Mouse (Mus musculus) kidney, embryonic 15.5 days (tissue): ENCODE measurements around the gene Pigt. TPM values are rescaled to one million over a fixed set of nuclear protein-coding genes. Genes with fewer than 3 reads are reported as not detected.
A peak's percentile ranks its signal among the peaks of the same experiment; 100 is the strongest.

Experiments
- ATAC-seq: fragments of 200-750 bp; cut with Nextera tagmentation; replicated peaks from 2 replicates; pipeline ENCODE4 v1.8.0; 2017; ENCODE audit warnings: moderate TSS enrichment; ENCODE audit not compliant: low FRiP score
- H3K27ac ChIP-seq: fragments of 300-500 bp; sonication (generic); 2 replicates; pipeline ENCODE4 v1.5.1; 2015; ENCODE audit warnings: mild to moderate bottlenecking, inconsistent platforms
- H3K27me3 ChIP-seq: fragments of 300-500 bp; sonication (generic); 2 replicates; pipeline ENCODE4 v1.6.1; 2015; ENCODE audit warnings: inconsistent platforms
- H3K36me3 ChIP-seq: fragments of 300-500 bp; sonication (generic); 2 replicates; pipeline ENCODE4 v1.6.1; 2015; ENCODE audit warnings: inconsistent platforms
- H3K4me1 ChIP-seq: fragments of 300-500 bp; sonication (generic); 2 replicates; pipeline ENCODE4 v1.6.1; 2015; ENCODE audit warnings: inconsistent platforms
- H3K4me2 ChIP-seq: fragments of 300-500 bp; sonication (generic); 2 replicates; pipeline ENCODE4 v1.6.1; 2015; ENCODE audit warnings: moderate library complexity, mild to moderate bottlenecking, inconsistent platforms
- H3K4me3 ChIP-seq: fragments of 300-500 bp; sonication (generic); replicated peaks from 2 replicates; pipeline ENCODE4 v1.5.1; 2015; ENCODE audit warnings: mild to moderate bottlenecking, inconsistent platforms
- H3K9ac ChIP-seq: fragments of 300-500 bp; sonication (generic); 2 replicates; pipeline ENCODE4 v1.6.1; 2015; ENCODE audit warnings: mild to moderate bottlenecking, inconsistent platforms
- H3K9me3 ChIP-seq: fragments of 300-500 bp; sonication (generic); replicated peaks from 2 replicates; pipeline ENCODE4 v1.6.1; 2016; ENCODE audit warnings: inconsistent platforms
- whole genome bisulfite sequencing: fragments of 180-500 bp; shearing (Covaris S2); methylation state at CpG from one replicate; pipeline ENCODE4 v1.1.7; 2015; ENCODE audit warnings: mixed read lengths; 5-methylcytosine and 5-hydroxymethylcytosine counted together
- polyA plus RNA-seq: library from polyadenylated mRNA; unstranded; fragments of >200 nt; fragmentation: Nextera tagmentation; extraction: Ambion mirVana; gene quantifications from 2 replicates; pipeline ENCODE4 v1.2.1, GENCODE M21; 2015

Pigt gene
- polyA plus RNA-seq, 1 experiment from 2014 or later: 69.6 TPM

GRCm38 (mm10) chr2:164487812-164488211, 9.5 kb upstream of the Pigt start:
- no peak overlapping the region for H3K4me3 ChIP-seq
- H3K9me3 ChIP-seq: no peaks in the 10 kb centered on the region
- H3K36me3 ChIP-seq: peaks cover 12% of the 10 kb centered on the region
- 78% methylated on average over 9 of the region's 9 CpGs for WGBS
- H3K27ac ChIP-seq: no peak overlapping the region
- no peak overlapping the region for H3K9ac ChIP-seq
- H3K4me2 ChIP-seq: peak overlapping the region; percentile 100; the same call in 1 of the 2 replicates
- peaks cover 11% of the 10 kb centered on the region for H3K27me3 ChIP-seq
- no peak for ATAC-seq
- H3K4me1 ChIP-seq: peaks cover 28% of the 10 kb centered on the region

GRCm38 (mm10) chr2:164494126-164494525, 3.2 kb upstream of the Pigt start:
- H3K27me3 ChIP-seq: no peaks in the 10 kb centered on the region
- ATAC-seq: no peak
- H3K4me1 ChIP-seq: peaks cover 20% of the 10 kb centered on the region
- H3K4me2 ChIP-seq: no peak overlapping the region
- peaks cover 15% of the 10 kb centered on the region for H3K36me3 ChIP-seq
- H3K4me3 ChIP-seq: no peak overlapping the region
- whole genome bisulfite sequencing: 58% methylated on average over 2 of the region's 2 CpGs
- no peak overlapping the region for H3K9ac ChIP-seq
- H3K9me3 ChIP-seq: no peaks in the 10 kb centered on the region
- no peak overlapping the region for H3K27ac ChIP-seq

DNA sequence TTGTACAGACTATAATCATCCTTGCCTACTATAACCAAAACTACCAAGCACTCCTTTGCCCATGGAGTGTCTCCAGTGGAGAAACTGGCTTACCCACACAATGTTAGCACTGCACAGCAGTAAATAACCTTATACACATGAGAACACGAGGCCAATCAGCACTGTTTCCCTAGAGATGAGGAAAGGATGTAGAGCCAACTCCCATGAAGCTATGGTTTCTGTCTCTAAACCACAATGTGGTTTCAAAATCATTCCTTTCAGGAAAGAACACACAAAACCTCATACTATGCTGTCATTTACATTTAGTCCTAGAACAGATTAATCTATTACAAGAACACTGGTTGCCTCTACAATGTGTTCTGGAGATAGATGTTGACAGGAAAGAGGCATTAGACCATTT, 989 bp upstream of the Pigt start:
- WGBS: 69% methylated on average over 1 of the region's 1 CpGs
- Histone ChIP-seq H3K9ac (no peak overlapping the region), H3K27me3 (no peaks in the 10 kb centered on the region), H3K36me3 (peaks cover 24% of the 10 kb centered on the region), H3K27ac (no peak overlapping the region), H3K4me1 (peaks cover 20% of the 10 kb centered on the region), H3K4me2 (peak overlapping the region; percentile 95), H3K9me3 (no peaks in the 10 kb centered on the region), H3K4me3 (peak overlapping the region; percentile 94)
- no peak for ATAC-seq

DNA sequence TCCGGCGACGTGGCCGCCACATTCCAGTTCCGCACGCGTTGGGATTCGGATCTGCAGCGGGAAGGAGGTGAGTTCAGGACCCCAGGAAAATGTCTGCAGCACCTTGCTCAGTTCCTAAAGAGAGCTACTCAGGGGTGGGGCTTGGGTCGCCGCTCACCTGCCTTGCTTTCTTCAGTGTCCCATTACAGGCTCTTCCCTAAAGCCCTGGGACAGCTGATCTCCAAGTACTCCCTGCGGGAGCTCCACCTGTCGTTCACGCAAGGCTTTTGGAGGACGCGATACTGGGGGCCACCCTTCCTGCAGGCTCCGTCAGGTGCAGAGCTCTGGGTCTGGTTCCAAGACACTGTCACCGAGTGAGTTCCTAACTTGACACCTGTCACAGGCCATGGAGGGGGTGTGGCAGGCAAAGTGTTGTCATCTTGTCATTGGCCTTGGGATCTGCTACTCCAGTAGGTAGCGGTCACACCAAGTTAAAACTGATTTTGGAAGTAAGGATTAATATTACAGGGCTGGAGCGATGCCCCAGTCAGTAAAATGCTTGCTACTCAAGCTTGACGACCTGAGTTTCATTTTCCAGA, 460 bp downstream of the Pigt start:
- 5% methylated on average over 21 of the region's 21 CpGs for WGBS
- no peaks in the 10 kb centered on the region for H3K9me3 ChIP-seq
- no peaks in the 10 kb centered on the region for H3K27me3 ChIP-seq
- peaks cover 20% of the 10 kb centered on the region for H3K4me1 ChIP-seq
- peak overlapping the region; percentile 95 for H3K4me2 ChIP-seq
- peak overlapping the region; percentile 66 for H3K9ac ChIP-seq
- 0 out of 2 replicates have a peak overlapping the region, but pooled peaks have one; percentile 32 for H3K27ac ChIP-seq
- peaks cover 38% of the 10 kb centered on the region for H3K36me3 ChIP-seq
- ATAC-seq: peak; percentile 26; the same call in 1 of the 2 replicates
- peak overlapping the region; percentile 94 for H3K4me3 ChIP-seq

GRCm38 (mm10) chr2:164499317-164499716, 2.0 kb downstream of the Pigt start:
- H3K36me3 ChIP-seq: peaks cover 53% of the 10 kb centered on the region
- no peak overlapping the region for H3K4me2 ChIP-seq
- no peak overlapping the region for H3K4me3 ChIP-seq
- no peak overlapping the region for H3K27ac ChIP-seq
- H3K4me1 ChIP-seq: peaks cover 14% of the 10 kb centered on the region
- no peaks in the 10 kb centered on the region for H3K27me3 ChIP-seq
- WGBS: 76% methylated on average over 5 of the region's 5 CpGs
- H3K9me3 ChIP-seq: 0 out of 2 replicates have a peak, but pooled peaks cover under 1% of the 10 kb centered on the region
- no peak for ATAC-seq
- H3K9ac ChIP-seq: no peak overlapping the region

- H3K27me3 ChIP-seq: no peaks in the 10 kb centered on the region
- H3K9ac ChIP-seq: no peak overlapping the region
- H3K4me2 ChIP-seq: no peak overlapping the region
- peaks cover 7% of the 10 kb centered on the region; the same call in 1 of the 2 replicates for H3K9me3 ChIP-seq
- peaks cover 13% of the 10 kb centered on the region for H3K4me1 ChIP-seq
- no peak for ATAC-seq
- peaks cover 65% of the 10 kb centered on the region for H3K36me3 ChIP-seq
- H3K27ac ChIP-seq: no peak overlapping the region
- 57% methylated on average over 7 of the region's 7 CpGs for WGBS
- H3K4me3 ChIP-seq: no peak overlapping the region
These were observed 3.2 kb downstream of the Pigt start for GRCm38 (mm10) chr2:164500511-164500910.

DNA sequence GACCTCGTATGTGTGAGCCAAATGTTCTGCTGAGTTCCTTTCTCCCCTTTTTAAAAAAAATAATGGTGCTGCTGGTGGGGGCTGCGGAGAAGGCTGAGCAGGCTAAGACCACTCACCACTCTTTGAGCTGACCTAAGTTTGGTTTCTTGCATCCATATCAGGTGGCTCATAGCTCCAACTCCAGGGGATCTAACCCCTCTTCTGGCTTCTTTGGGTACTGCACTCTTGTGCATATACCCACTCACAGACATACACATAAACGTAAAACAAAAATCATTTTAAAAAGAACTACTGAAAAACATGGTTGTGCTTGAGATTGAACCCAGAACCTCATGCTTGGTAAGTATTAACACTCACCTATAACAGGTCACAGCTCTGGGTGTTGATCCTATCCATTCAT, 7.6 kb downstream of the Pigt start:
- Histone ChIP-seq H3K4me3 (no peak overlapping the region), H3K9me3 (peaks cover 7% of the 10 kb centered on the region; the same call in 1 of the 2 replicates), H3K27me3 (no peaks in the 10 kb centered on the region), H3K4me1 (no peaks in the 10 kb centered on the region), H3K4me2 (no peak overlapping the region), H3K9ac (no peak overlapping the region), H3K36me3 (peaks cover 82% of the 10 kb centered on the region), H3K27ac (no peak overlapping the region)
- no peak for ATAC-seq
- whole genome bisulfite sequencing: 97% methylated on average over 3 of the region's 3 CpGs

DNA sequence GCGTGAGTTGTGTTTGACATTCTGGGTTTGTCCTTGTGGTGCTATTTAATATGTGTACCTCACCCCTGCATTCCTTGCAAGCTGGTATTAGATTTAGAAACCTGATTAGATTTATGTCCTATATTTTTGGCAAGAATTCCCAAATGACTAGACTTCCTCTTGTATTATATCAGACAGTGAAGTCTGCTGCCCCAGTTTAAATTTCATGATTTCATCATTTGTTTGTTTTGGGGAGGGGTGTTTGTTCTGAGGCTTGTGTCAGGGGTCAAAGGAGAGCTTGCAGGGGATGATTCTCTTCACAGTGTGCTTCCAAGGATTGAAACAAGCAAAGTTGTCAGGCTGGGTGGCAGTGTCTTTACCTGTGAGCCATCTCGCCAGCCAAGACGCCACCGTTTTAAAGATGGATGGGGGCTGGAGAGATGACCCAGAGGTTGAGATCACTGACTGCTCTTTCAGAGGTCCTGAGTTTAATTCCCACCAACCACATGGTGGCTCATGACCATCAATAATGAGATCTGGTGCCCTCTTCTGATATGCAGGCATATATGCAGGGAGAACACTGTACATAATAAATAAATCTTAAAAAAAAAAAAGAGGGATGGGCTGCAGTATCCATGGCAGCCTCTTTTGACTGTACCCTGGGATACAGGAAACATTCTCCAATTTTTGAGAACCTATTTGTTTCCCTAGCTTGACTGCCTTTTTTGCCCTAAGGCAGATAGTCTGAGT, 8.5 kb downstream of the Pigt start:
- Histone ChIP-seq H3K9me3 (peaks cover 7% of the 10 kb centered on the region; the same call in 1 of the 2 replicates), H3K9ac (no peak overlapping the region), H3K4me3 (no peak overlapping the region), H3K4me1 (no peaks in the 10 kb centered on the region), H3K36me3 (peaks cover 73% of the 10 kb centered on the region), H3K27me3 (no peaks in the 10 kb centered on the region), H3K27ac (no peak overlapping the region), H3K4me2 (no peak overlapping the region)
- WGBS: 86% methylated on average over 4 of the region's 4 CpGs
- ATAC-seq: no peak

- WGBS: 86% methylated on average over 19 of the region's 19 CpGs
- no peak for ATAC-seq
- Histone ChIP-seq H3K27ac (no peak overlapping the region), H3K36me3 (peaks cover 54% of the 10 kb centered on the region), H3K4me3 (no peak overlapping the region), H3K4me2 (no peak overlapping the region), H3K27me3 (no peaks in the 10 kb centered on the region), H3K9ac (no peak overlapping the region), H3K9me3 (peaks cover 7% of the 10 kb centered on the region; the same call in 1 of the 2 replicates), H3K4me1 (0 out of 2 replicates have a peak, but pooled peaks cover 3% of the 10 kb centered on the region)
These were observed 10.5 kb downstream of the Pigt start for GRCm38 (mm10) chr2:164507811-164508210.

DNA sequence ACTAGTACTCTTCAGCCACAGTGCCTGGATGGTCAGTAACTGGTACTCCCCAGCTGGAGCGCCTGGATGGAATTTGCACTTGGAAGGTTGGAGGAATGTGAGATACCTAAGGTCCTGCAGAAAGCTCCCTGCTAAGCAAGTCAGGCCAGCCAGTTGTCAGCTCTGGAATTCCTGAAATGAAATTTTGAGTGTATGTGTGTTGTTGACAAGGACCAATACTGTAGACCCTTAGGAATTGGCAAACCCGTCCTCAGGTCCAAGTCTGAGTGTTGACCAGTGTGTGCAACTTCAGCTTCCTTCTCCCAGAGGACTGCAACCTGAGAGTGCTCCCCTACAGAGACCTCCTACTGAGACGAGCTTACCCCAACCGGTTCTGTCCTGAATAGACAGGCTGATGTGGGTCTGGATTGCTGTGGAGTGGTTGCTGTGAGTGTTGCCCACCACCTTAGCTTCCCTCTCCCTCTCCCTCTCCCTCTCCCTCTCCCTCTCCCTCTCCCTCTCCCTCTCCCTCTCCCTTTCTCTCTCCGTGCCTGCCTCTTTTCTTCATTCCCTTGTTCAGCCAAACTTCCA, 13.4 kb downstream of the Pigt start:
- Histone ChIP-seq H3K9ac (no peak overlapping the region), H3K27ac (no peak overlapping the region)

GRCm38 (mm10) chr2:164512121-164512909, 15.0 kb downstream of the Pigt start:
- Histone ChIP-seq H3K27me3 (no peaks in the 10 kb centered on the region), H3K4me2 (no peak overlapping the region), H3K36me3 (peaks cover 9% of the 10 kb centered on the region), H3K9ac (no peak overlapping the region), H3K4me3 (no peak overlapping the region), H3K9me3 (no peaks in the 10 kb centered on the region), H3K4me1 (0 out of 2 replicates have a peak, but pooled peaks cover 17% of the 10 kb centered on the region), H3K27ac (no peak overlapping the region)
- ATAC-seq: no peak
- 60% methylated on average over 14 of the region's 14 CpGs for WGBS

More for the DNA sequence above, 13.4 kb downstream of the Pigt start:
- Histone ChIP-seq H3K36me3 (peaks cover 25% of the 10 kb centered on the region), H3K9me3 (no peaks in the 10 kb centered on the region), H3K4me3 (no peak overlapping the region), H3K27me3 (no peaks in the 10 kb centered on the region), H3K4me2 (no peak overlapping the region), H3K4me1 (0 out of 2 replicates have a peak, but pooled peaks cover 9% of the 10 kb centered on the region)
- 0 out of 2 replicates have a peak, but pooled peaks have one; percentile 49 for ATAC-seq
- WGBS: 39% methylated on average over 5 of the region's 5 CpGs
